Mouse (Mus musculus): Measurements from ENCODE around the gene Capn11. TPM values are rescaled to one million over a fixed set of nuclear protein-coding genes. Genes with fewer than 3 reads are reported as not detected.

The Capn11 gene
- polyA plus RNA-seq, 1 experiment from 2014 or later = 0.41 TPM

GRCm38 (mm10) chr17:45594195-45594594 is 64.9 kb downstream of the Capn11 start:
- 38% methylated on average over 8 of the region's 8 CpGs for WGBS
- Histone ChIP-seq H3K9me3 (no peaks in the 10 kb centered on the region), H3K4me2 (peak overlapping the region; percentile 99), H3K4me1 (peaks cover 78% of the 10 kb centered on the region), H3K36me3 (0 out of 2 replicates have a peak, but pooled peaks cover 2% of the 10 kb centered on the region), H3K9ac (peak overlapping the region; percentile 65; the same call in 1 of the 2 replicates), H3K27ac (no peak overlapping the region), H3K27me3 (no peaks in the 10 kb centered on the region; the same call in 1 of the 2 replicates), H3K4me3 (peak overlapping the region; percentile 62)
- ATAC-seq (ENCODE audit: borderline replicate concordance, extremely low read depth, low FRiP score, low TSS enrichment) = no peak

GRCm38 (mm10) chr17:45593479-45593878 is 65.6 kb downstream of the Capn11 start:
- no peaks in the 10 kb centered on the region for H3K9me3 ChIP-seq
- 31% methylated on average over 8 of the region's 8 CpGs for WGBS
- 0 out of 2 replicates have a peak overlapping the region, but pooled peaks have one; percentile 1 for H3K9ac ChIP-seq
- no peak for ATAC-seq (ENCODE audit: borderline replicate concordance, extremely low read depth, low FRiP score, low TSS enrichment)
- peaks cover 9% of the 10 kb centered on the region; the same call in 1 of the 2 replicates for H3K36me3 ChIP-seq
- H3K4me2 ChIP-seq = peak overlapping the region; percentile 99
- peaks cover 71% of the 10 kb centered on the region for H3K4me1 ChIP-seq
- H3K4me3 ChIP-seq = peak overlapping the region; percentile 10; the same call in 1 of the 2 replicates
- H3K27ac ChIP-seq = no peak overlapping the region
- no peaks in the 10 kb centered on the region; the same call in 1 of the 2 replicates for H3K27me3 ChIP-seq

DNA sequence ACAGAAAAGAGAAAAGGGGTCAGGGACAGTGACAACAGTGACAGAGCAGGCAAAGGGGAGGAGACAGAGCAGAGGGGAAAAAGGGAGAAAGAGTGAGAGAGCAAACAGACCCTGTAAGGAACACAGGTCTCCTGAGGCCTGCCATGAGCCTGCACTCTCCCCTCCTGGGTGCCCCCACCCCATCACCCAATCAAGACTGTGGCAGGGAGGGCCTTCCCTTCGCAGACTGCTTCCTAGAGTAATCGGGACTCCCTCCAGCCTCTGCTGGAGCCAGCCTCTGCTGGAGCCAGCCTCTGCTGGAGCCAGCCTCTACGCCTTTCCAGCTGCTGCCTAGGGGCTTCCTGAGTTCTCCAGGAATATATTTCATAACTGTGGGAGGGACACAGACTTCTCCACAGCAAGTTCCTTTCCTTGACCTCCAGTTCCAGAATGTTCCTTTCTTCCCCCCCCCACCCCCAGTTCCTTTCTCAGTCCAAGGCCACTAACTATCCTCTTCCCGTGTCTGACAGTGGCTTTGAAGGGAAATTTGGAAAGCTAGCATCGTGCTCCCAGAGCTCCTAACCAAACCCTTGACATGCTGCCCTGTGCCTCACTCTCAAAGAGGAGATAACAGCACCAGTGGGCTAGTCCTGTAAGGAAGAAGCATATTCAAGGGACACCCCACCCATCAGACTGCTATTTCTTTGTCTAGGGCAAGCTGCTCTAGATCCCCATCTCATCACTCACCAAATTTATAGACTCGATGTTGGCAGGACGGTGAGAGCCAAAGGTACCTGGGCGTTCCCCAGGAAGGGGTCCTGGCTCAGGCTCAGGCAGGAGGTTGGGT is 66.3 kb downstream of the Capn11 start:
- H3K4me3 ChIP-seq = no peak overlapping the region
- H3K9ac ChIP-seq = 0 out of 2 replicates have a peak overlapping the region, but pooled peaks have one; percentile 4
- peak overlapping the region; percentile 99 for H3K4me2 ChIP-seq
- H3K36me3 ChIP-seq = peaks cover 11% of the 10 kb centered on the region; the same call in 1 of the 2 replicates
- no peaks in the 10 kb centered on the region; the same call in 1 of the 2 replicates for H3K27me3 ChIP-seq
- H3K9me3 ChIP-seq = no peaks in the 10 kb centered on the region
- ATAC-seq (ENCODE audit: borderline replicate concordance, extremely low read depth, low FRiP score, low TSS enrichment) = 0 out of 2 replicates have a peak, but pooled peaks have one; percentile 16
- peak overlapping the region; percentile 67 for H3K27ac ChIP-seq
- WGBS = 37% methylated on average over 8 of the region's 8 CpGs
- H3K4me1 ChIP-seq = peaks cover 66% of the 10 kb centered on the region

GRCm38 (mm10) chr17:45591701-45592605 is 67.2 kb downstream of the Capn11 start:
- Histone ChIP-seq H3K4me1 (peaks cover 63% of the 10 kb centered on the region), H3K4me2 (peak overlapping the region; percentile 99), H3K27me3 (no peaks in the 10 kb centered on the region; the same call in 1 of the 2 replicates), H3K36me3 (peaks cover 14% of the 10 kb centered on the region; the same call in 1 of the 2 replicates), H3K9ac (no peak overlapping the region), H3K27ac (peak overlapping the region; percentile 67), H3K9me3 (no peaks in the 10 kb centered on the region), H3K4me3 (no peak overlapping the region)
- 44% methylated on average over 16 of the region's 16 CpGs for WGBS
- no peak for ATAC-seq (ENCODE audit: borderline replicate concordance, extremely low read depth, low FRiP score, low TSS enrichment)

GRCm38 (mm10) chr17:45590410-45590809 is 68.7 kb downstream of the Capn11 start:
- no peak overlapping the region for H3K9ac ChIP-seq
- peaks cover 20% of the 10 kb centered on the region; the same call in 1 of the 2 replicates for H3K36me3 ChIP-seq
- no peaks in the 10 kb centered on the region for H3K9me3 ChIP-seq
- H3K27me3 ChIP-seq = no peaks in the 10 kb centered on the region
- no peak for ATAC-seq (ENCODE audit: borderline replicate concordance, extremely low read depth, low FRiP score, low TSS enrichment)
- H3K4me1 ChIP-seq = peaks cover 55% of the 10 kb centered on the region
- no peak overlapping the region for H3K4me3 ChIP-seq
- no peak overlapping the region for H3K4me2 ChIP-seq
- H3K27ac ChIP-seq = no peak overlapping the region
- WGBS = 58% methylated on average over 6 of the region's 6 CpGs

DNA sequence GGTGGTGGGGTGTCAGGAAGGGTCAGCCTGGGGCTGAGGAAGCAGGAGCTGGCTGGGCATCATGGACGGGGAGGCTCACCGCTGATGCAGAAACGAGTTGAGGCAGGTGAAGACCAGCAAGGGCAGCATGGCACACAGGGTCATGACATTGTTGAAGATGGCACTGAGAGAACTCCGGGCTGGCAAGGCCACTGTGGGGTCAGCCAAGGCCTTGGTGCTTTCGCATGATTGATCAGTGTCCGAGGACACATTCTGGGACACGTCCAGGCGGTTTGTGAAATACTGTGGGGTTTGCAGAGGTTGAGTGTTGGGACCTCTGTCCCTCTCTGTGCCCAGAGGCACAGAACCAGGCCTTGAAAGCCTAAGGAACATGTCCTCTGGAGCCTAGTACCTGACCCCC is 69.3 kb downstream of the Capn11 start:
- no peak for ATAC-seq (ENCODE audit: borderline replicate concordance, extremely low read depth, low FRiP score, low TSS enrichment)
- H3K4me1 ChIP-seq = peaks cover 56% of the 10 kb centered on the region
- 83% methylated on average over 8 of the region's 8 CpGs for WGBS
- H3K27me3 ChIP-seq = no peaks in the 10 kb centered on the region
- H3K4me3 ChIP-seq = no peak overlapping the region
- H3K27ac ChIP-seq = no peak overlapping the region
- H3K36me3 ChIP-seq = peaks cover 20% of the 10 kb centered on the region; the same call in 1 of the 2 replicates
- H3K4me2 ChIP-seq = no peak overlapping the region
- H3K9me3 ChIP-seq = no peaks in the 10 kb centered on the region
- no peak overlapping the region for H3K9ac ChIP-seq

GRCm38 (mm10) chr17:45589236-45589635 is 69.9 kb downstream of the Capn11 start:
- peaks cover 20% of the 10 kb centered on the region; the same call in 1 of the 2 replicates for H3K36me3 ChIP-seq
- H3K9ac ChIP-seq = no peak overlapping the region
- H3K4me2 ChIP-seq = no peak overlapping the region
- H3K27ac ChIP-seq = no peak overlapping the region
- H3K9me3 ChIP-seq = no peaks in the 10 kb centered on the region
- no peaks in the 10 kb centered on the region for H3K27me3 ChIP-seq
- peaks cover 56% of the 10 kb centered on the region for H3K4me1 ChIP-seq
- ATAC-seq (ENCODE audit: borderline replicate concordance, extremely low read depth, low FRiP score, low TSS enrichment) = no peak
- WGBS = 100% methylated on average over 7 of the region's 7 CpGs
- H3K4me3 ChIP-seq = no peak overlapping the region

DNA sequence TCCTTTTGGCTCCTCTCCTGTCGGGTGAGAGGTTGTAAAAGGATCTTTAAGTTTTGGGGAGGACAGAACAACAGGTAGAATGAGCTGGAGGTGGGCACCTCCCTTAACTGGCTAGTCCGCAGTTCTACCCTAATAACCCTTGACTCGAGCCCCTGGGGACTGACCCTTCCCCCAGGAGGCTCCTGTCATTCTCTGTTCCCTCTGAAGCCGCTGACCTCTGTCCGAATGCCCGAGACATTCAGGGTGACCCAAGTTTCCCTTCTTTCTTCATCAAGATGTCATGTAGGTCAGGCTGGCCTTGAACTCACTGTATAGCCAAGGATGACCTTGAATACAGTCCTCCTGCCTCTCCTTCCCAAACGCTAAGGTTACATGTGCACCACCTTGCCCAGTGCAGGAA is 70.8 kb downstream of the Capn11 start:
- Histone ChIP-seq H3K27me3 (no peaks in the 10 kb centered on the region), H3K27ac (no peak overlapping the region), H3K4me2 (no peak overlapping the region), H3K9me3 (no peaks in the 10 kb centered on the region), H3K4me1 (peaks cover 52% of the 10 kb centered on the region), H3K9ac (no peak overlapping the region), H3K36me3 (peaks cover 20% of the 10 kb centered on the region; the same call in 1 of the 2 replicates), H3K4me3 (no peak overlapping the region)
- WGBS = 90% methylated on average over 7 of the region's 7 CpGs
- no peak for ATAC-seq (ENCODE audit: borderline replicate concordance, extremely low read depth, low FRiP score, low TSS enrichment)

DNA sequence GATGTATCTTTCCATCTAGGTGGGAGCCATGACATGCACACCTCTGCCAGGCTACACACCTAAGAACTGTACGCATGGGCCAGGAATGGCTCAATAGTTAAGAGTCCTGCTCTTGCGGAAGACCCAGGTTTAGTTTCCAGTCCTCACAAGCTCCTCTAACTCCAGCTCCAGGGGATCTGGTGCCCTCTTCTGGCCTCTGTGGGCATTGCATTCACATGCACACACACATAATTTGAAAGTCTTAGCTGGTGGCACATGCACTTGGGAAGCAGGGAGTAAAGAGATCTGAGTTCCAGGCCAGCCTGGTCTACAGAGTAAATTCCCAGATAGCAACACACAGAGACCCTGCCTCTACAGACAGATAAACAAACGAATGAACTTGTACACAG is 72.7 kb downstream of the Capn11 start:
- no peaks in the 10 kb centered on the region for H3K27me3 ChIP-seq
- H3K9ac ChIP-seq = no peak overlapping the region
- no peak overlapping the region for H3K4me3 ChIP-seq
- H3K4me1 ChIP-seq = peaks cover 37% of the 10 kb centered on the region
- 99% methylated on average over 3 of the region's 3 CpGs for WGBS
- H3K4me2 ChIP-seq = no peak overlapping the region
- no peak for ATAC-seq (ENCODE audit: borderline replicate concordance, extremely low read depth, low FRiP score, low TSS enrichment)
- H3K27ac ChIP-seq = no peak overlapping the region
- H3K9me3 ChIP-seq = no peaks in the 10 kb centered on the region
- H3K36me3 ChIP-seq = peaks cover 20% of the 10 kb centered on the region; the same call in 1 of the 2 replicates

GRCm38 (mm10) chr17:45585725-45586448 is 73.2 kb downstream of the Capn11 start:
- no peak overlapping the region for H3K4me2 ChIP-seq
- no peak for ATAC-seq (ENCODE audit: borderline replicate concordance, extremely low read depth, low FRiP score, low TSS enrichment)
- no peaks in the 10 kb centered on the region for H3K9me3 ChIP-seq
- H3K4me1 ChIP-seq = peaks cover 38% of the 10 kb centered on the region
- peak overlapping the region; percentile 84 for H3K27ac ChIP-seq
- H3K4me3 ChIP-seq = no peak overlapping the region
- no peak overlapping the region for H3K9ac ChIP-seq
- no peaks in the 10 kb centered on the region for H3K27me3 ChIP-seq
- 67% methylated on average over 23 of the region's 23 CpGs for WGBS
- H3K36me3 ChIP-seq = peaks cover 20% of the 10 kb centered on the region; the same call in 1 of the 2 replicates

Measured in lung, embryonic 15.5 days (tissue).